Mouse (Mus musculus) kidney, adult 11 months (tissue): ENCODE results near the gene Lzts2.
A peak's percentile ranks its signal among the peaks of the same experiment; 100 is the strongest.

Source experiments
- DNase-seq: peaks from one replicate; pipeline ENCODE4 v3.0.0; 2022

Lzts2 gene

DNA sequence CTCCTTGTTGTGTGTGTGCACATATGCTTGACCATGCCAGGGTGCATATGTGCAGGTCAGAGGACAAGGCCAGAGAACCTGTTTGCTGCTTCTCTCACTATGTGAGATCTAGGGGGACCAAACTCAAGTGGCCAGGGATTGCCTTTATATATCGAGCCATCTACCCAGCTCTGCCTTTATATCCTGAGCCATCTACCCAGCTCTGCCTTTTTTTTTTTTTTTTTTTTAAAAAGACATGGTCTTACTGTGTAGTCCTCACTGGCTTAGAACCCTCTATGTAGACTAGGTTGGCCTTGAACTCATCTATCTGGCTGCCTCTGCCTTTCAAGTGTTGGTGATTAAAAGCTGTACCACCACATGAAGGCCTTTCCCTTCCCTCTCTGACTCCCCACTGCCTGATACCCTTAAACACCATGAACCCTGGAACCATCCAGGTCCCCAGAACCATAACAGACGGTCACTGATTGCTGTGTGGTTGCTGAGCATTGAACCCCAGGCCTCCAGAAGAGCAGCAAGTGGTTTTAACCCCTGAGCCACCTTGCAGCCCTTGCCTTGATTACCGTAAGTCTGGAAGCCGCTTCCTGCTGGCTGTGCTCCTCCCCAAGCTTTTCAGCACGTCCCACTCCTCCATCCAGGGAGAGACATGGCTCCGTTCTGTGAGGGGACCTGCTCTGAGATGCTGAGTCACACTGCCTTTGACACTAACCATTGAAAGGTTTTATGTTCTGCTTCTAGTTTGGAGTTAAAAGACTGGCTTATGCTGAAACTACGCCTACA is 10.3 kb upstream of the Lzts2 start:
- DNase-seq = no peak

DNA sequence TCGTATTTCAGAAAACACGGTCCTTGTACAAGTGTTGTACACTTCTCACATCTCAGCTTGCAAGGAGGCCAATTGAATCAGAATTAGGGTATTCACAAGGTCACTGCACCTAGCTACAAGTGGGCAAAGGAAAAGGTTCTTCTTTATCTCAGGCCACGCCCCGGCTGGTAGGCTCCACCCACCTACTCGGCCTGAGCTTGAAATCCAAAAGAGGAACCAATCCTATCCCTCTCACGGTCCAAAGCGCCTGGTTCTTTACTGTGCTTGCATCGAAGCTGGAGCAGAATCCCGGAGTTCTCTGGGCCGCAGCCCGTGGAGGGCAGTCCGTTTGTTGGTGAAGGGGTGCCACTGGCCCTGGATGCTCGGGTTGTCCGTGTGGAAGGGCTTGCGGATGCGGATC is 8.8 kb upstream of the Lzts2 start, which contains the start of gene Twnk:
Gene Twnk (plus strand): TSS at position 220 of the 400 bp plus-strand sequence.
- peak; percentile 74 for DNase-seq

DNA sequence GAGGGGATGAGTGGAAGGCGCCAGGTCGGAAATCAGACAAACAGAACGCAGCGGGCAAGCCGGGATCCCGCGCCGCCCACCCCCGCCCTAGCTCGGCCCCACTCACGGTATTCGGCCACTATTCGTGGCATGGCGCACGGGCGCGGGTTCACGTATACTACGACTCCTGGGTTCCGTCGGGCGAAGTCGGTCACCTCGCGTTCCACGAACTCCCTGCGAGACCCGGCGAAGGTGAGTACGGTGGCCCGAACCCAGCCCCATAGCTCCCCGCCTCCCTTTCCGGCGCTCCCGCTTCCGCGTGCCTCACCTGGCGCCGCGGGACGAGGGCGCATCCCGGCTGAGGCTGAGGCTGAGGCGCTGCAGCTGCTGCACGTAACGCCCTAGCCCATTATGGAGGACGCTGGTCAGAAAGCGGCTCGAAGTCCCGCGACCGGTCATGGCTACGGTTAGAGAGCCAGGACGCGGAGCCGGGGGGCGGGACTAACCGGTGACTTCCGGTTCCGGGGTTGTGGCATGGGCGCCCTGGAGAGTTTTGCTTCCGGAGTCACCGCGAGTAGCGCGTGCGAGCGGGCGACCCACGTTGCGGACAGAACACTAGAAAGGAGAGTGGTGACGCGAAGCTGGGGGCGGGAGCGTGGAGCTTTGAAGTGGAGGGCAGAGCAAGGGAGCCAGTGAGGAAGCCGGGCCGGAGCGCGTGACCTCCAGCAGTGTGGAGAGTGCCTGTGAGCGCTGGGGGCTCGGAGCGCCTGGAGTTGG is 8.1 kb upstream of the Lzts2 start, which contains the start of gene Mrpl43:
Gene Mrpl43 (minus strand): TSS at position 486 of the 756 bp plus-strand sequence.
- DNase-seq = peak; percentile 94

DNA sequence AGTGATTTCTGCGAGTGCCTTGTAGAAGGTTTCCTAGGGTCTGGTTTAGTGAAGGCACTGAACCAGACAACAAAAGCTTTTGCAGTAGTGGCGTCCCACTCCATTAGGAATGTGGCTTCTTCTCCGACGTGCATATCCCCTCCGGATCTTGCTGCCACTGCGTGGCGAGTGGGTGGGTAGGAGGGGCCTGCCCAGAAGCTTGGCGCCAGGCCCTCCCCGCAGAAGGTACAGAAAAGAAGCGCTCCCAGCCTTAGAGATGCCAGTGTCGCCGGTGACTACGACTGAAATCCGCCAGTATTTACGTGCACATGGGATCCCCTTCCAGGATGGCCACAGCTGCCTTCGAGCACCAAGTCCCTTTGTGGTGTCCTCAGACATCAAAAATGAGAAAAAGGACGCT is 7.2 kb upstream of the Lzts2 start:
- DNase-seq = no peak

DNA sequence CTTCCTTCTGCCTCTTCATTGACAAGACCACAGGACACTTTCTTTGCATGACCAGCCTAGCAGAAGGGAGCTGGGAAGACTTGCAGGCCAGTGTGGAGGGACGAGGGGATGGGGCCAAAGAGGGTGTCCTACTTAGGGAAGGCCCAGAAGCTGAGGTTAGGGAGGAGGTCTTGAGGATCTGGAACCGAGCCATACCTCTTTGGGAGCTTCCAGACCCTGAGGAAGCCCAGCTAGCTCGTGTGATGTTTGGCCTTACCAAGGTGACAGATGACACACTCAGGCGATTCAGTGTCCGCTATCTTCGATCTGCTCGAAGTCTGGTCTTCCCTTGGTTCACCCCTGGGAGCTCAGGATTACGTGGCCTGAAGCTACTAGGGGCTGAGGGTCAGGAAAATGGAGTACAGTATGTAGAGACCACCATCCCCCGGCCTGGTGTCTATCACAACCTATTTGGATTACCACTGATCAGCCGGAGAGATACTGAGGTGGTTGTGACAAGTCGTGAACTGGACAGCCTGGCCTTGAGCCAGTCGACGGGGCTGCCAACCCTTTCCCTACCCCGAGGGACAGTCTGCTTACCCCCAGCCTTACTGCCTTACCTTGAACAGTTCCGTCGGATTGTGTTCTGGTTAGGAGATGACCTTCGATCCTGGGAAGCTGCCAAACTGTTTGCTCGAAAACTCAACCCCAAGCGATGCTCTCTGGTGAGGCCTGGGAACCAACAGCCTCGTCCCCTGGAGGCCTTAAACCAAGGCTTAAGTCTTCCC is 6.6 kb upstream of the Lzts2 start:
- DNase-seq = peak; percentile 82

DNA sequence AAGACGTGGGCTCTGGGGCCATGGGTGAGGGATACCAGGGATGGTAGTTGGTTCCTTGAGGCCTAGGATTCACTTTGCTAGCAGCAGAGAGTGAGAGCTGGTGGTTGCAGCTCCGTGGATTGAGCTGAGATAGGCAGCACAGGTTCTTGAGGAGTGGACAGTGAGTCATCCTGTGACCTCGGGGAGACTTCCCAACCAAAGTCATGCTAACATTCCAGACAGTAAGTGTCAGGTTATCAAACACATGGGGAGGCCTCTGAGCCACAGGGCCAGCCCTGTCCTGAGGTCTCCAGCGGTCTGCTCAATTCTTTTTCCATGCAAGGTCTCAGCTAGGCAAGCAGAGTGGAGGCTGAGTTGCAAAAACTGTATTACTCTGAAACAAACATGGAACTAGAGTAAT is 3.6 kb upstream of the Lzts2 start:
- no peak for DNase-seq

DNA sequence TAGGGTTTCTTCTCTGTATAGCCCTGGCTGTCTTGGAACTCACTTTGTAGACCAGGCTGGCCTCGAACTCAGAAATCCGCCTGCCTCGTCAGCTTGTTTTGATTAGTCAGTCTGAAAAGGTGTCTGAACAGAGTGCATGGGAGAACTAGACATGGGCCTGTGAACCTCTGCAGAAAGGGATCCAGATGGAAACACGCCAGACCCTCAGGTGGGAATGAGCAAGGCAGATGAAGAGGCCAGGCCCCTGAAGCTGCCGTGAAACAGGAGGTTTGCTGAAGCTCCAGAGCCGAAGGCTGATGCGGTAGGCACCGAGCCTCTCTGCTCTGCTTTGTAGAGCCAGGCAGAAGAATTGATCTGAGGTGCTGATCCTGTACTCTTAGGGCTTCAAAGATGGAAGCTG is 2.0 kb upstream of the Lzts2 start:
- no peak for DNase-seq

DNA sequence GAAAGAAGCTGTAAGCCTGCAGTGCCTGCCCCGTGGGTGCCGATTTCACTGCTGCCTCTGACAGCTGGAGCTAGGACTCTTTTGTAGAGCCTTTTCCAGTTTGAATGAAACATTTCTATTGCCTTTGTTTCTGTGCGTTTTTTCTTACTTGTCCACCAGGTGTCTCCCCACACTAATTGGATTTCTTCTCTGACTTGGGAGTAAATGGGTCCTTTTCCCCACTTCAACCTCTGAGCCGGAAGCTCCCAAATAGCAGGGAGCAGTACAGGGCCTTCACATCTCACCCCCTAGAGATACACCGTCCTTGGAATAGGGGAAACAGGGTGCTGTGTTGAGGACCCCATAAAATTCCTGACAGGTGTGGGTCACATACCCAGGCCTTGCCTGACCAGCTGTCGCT is 1.6 kb upstream of the Lzts2 start:
- no peak for DNase-seq

DNA sequence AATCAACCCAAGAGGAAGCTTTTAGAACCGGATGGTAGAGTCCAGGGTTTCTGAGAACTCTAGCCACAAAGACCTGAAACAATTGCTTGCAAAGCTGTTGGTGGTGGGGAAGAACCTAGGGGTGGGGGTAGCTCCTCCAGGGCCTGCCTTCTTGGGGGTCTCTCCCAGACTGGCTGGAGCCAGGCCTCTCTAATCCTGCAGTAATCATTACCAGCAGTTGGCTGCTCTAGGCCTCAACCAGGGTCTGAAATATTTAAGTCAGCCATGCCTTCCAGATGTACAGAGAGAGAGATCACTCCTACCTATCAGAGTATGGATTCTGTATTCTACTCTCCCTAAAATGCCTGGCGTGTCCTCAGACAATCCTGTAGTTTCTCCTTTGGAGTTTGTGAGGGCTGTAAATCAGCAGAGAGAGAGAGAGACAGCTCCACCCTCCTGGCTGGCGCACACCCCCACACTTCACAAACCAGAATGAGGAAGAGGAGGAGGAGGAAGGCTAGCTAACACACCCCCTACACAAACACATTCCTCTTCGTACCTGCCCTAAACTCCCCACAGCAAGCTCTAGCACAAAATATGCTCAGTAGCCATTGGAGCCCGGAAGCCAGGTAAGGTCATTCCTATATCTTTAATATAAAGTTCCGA is 511 bp upstream of the Lzts2 start:
- DNase-seq = no peak

DNA sequence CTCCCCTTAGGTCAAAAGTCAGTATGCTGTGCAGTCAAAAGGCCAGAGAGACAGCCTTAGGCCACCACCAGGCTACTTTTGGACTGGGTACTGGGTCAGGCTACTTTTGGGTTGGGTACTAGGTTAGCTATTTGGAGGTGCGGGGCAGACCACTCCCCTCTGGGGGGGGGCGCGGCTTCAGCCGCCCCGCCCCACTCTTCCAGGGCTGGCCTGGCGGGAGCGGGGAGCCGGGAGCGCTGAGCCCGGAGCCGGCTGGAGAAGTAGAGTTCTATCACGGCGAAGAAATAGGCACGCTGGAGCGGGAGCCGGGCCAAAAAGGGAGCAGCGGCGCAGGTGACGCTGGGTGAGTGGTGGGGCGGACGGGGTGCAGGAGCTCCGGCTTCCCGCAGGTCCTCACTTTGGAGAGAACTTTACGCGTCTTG is 778 bp downstream of the Lzts2 start:
- peak; percentile 91 for DNase-seq

DNA sequence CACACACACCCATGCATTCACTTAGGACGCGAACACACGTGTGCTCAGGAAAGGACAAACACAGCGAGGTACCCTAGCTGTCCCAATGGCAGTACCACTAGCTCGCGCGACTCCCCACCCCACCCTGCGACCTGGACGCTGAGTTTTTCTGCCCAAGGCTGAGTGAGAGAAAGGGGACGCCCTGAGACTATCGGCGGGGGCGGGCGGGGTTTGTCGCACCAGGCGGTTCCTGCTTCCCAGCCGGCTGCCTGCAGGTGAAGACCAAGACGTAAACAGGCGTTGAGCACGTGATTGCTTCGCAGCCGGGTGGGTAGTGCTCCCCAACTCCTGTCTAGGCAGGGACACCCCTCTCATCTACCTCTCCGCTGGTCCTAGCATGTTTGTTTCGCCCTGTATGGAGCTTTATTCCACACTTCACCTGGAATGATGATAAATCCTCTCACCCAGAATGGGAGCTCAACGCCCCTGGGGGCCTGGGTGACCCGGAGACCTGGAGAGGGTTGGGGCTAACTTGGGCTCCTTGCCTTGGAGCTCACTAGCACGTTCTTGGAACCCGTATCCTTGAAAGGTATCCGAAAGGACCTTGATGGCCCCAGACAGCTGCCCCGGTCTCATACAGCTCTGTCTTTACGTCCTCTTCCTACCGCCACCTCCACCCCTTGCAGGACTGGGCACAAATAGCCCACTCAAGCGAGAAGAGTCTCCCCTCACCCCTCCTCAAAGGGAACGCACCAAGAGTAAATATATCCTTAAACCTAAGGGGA is 1.5 kb downstream of the Lzts2 start:
- DNase-seq = peak; percentile 69

DNA sequence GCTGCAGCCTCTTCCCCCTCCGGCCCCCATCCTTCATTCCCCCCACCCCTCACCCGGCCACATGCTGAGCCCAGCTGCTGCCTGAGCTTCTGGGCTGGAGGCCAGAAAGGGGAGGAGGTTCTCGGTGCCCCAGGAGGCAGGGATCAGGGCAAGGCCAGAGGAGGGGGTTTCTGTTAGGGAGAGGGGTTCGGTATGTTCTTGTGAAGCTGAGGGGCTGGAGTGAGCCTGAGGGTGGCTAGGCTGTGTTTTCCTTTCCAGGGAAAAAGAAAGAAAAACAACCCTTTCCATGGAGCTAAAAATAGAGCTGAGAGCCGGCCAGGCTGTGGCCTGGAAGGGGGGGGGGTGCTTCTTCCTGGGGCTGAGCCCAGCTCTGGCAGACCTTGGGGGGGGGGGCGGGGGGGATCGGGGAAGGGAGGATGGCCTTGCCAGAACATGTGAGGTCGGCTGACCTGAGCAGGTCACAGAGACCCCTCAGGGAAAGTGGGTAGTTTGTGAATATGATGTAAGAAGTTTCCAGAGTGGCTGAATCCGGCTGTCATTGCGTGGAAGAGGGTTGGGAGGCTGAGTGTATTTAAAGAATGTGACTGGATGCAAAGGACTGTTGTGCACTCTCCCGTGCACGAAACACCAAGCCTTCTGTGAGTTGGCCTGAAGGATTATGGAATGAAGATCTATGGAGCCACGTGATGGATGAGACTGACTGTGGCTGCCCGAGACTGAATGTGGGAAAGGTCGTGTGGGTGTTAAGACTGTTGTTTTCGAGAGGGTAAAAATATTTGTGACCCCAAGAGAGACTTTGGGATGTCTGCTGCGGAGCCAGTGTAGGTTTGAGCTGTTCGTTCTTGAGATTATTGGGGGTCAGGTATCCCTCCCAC is 2.4 kb downstream of the Lzts2 start:
- DNase-seq = peak; percentile 88

DNA sequence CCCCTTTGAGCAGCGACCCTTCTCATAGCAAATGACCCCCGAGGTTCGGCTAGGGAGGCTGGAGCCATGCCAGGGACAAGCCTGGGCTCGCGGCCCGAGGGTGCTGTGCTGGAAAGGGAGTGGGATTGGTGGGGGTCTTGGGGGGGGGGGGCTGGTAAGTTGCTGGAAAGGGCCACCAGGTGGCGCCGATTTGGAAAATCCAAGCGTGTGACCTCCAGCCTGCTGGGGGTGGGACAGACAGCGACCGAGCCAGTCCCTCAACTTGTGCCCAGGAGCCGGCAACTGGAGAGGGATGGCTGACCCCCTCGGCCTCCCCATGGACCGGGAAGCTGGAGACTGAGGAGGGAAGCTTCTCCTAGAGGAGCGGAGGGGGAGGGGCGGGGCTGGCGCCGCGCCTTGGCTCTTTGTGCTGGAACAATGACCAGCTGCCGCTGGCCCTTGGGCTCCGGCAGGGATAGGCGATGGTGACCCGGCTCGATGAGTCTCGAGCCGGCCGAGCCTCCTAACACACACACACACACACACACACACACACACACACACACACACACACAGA is 3.1 kb downstream of the Lzts2 start:
- DNase-seq = peak; percentile 85

DNA sequence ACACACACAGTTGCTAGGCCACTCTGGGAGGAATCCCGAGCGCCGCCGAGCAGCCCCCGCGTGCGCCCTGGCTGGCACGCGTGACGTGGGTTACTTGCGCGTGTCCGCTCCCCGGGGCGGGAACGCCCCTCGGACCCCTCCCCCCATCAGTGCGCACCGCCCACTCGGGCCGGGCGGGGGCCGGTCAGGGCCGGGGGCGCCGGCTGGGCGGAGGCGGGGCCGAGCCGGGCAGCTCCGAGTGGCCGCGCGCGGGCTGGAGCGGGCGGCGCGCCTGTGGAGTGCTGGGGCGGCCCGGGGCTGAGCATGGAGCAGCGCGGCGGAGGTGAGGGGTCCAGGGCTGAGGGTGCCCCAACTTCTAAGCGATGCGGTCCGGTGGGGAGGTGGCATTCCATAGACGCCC is 3.7 kb downstream of the Lzts2 start:
- peak; percentile 89 for DNase-seq

DNA sequence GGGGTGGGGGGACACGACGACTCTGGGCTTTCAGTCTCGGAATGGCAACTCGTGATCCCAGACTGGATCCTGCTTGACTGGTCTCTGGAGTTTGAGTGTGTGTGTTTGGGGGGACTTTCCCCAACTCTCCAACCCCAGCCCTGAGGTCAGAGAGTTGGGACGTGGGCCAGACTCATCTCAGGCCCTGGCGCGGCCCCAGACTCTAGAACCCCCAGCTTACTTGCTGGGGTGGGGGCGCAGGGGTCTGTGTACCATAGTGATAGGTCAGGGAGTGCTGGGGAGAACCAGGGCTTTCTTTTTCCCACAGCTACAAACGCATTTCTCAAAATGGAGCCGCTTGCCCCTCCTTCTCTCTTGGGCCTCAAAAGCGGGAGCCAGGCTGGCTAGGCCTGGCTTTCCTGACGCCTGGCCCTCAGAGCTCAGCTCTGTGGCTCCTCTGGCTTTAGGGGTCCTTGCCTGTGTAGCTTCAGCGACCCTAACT is 4.2 kb downstream of the Lzts2 start:
- no peak for DNase-seq

DNA sequence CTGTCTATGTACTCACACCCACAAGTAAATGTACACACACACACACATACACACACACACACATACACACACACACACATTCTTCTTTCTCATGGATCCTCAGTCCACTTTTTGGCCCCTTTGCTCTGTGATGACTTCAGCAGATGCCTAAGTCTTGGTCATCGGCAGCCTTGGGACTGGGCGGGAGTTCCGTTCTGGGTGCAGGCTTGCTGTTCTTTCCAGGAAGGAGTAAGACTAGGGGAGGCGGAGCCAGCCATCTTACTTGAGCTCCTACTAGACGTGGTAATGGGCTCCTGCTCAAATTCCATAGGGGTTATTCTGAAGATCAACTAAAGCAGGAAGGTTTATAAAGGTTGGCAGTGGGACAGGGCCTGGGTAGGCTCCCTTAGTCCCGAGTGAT is 6.1 kb downstream of the Lzts2 start:
- peak; percentile 58 for DNase-seq

DNA sequence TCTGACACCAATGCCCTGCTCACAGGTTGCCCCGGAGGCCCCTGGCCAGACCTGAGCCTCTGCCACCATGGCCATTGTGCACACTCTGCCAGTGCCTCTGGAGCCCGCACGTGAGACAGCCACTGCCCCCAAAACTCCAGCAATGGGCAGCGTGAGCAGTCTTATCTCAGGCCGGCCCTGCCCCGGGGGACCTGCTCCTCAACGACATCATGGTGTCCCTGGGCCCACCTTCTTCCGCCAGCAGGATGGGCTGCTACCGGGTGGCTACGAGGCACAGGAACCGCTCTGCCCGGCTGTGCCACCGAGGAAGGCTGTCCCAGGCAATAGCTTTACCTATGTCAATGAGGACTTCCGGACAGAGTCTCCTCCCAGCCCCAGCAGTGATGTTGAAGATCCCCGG is 7.1 kb downstream of the Lzts2 start:
- DNase-seq = no peak

DNA sequence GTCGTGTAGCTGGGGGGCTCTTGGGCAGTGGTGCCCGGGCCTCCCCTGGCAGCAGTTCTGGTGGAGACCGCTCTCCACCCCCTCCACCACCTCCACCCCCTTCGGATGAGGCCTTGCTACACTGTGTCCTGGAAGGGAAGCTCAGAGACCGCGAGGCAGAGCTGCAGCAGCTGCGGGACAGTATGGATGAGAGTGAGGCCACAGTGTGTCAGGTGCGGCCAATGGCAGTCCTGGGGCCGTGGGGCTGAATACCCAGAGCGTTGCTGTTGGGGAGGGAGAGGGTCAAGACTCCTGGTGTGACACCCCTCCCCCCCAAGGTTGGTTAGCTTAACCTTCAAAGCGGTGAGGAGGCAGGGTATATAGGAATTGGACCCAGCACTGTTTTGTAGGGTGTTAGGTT is 9.8 kb downstream of the Lzts2 start:
- DNase-seq = no peak

DNA sequence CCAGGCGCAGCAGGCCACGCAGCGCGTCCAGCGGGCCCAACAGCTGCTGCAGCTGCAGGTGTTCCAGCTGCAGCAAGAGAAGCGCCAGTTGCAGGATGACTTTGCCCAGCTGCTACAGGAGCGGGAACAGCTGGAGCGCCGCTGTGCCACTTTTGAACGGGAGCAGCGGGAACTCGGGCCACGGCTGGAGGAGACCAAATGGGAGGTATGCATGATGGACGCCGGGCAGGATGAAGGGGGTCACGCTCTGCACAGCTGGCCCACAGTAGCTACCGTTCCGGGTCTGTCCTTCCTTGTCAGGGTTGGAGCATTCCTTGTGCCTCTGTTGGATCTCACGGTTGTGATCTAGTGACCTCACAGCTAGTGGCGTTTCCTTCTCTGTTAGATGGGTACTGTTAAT is 10.6 kb downstream of the Lzts2 start:
- no peak for DNase-seq

DNA sequence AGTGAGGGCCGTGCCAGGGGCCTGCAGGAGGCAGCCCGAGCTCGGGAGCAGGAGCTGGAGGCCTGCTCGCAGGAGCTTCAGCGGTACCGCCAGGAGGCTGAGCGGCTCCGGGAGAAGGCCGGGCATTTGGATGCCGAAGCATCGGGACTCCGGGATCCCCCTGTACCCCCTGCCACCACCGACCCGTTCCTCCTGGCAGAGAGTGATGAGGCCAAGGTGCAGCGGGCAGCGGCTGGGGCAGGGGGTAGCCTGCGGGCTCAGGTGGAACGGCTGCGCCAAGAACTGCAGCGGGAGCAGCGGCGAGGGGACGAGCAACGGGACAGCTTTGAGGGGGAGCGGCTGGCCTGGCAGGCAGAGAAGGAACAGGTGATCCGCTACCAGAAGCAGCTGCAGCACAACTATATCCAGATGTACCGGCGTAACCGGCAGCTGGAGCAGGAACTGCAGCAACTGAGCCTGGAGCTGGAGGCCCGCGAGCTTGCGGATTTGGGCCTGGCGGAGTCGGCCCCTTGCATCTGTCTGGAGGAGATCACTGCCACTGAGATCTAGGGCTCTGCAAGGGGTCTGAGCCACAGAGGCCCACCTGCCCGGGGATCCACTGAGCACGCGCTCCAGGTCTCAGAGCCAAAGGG is 11.8 kb downstream of the Lzts2 start:
- DNase-seq = no peak
